In genomic region chr2:23021721-23022120, GRCm38 (mm10) we compare ENCODE assay signal across 10 mouse cellular contexts. TPM values are rescaled to one million over a fixed set of nuclear protein-coding genes. Genes with fewer than 3 reads are reported as not detected.
A peak's percentile ranks its signal among the peaks of the same experiment; 100 is the strongest.
DNase-seq lines count a peak whose midpoint lies in the region; TF ChIP-seq lines count a peak whose summit lies in the region.
"Had no signal": no experiment of that assay in that cellular context is flagged by ENCODE, and none has a peak within 500 bp of the region (broad histone marks: within the 10 kb centered on the region; RNA-seq: fewer than 3 reads in every experiment).

No protein-coding gene starts in this region.

- H3K27me3 ChIP-seq in liver, adult 2 months (ENCODE audit: control insufficient read depth, insufficient read depth, low read length): no peaks in the 10 kb centered on the region
- H3K27me3 ChIP-seq in limb, embryonic 10.5 days (ENCODE audit: low read depth, poor library complexity, severe bottlenecking): no peaks in the 10 kb centered on the region
- H3K27me3 ChIP-seq: neural tube, embryonic 13.5 days had no signal

- no peaks in the 10 kb centered on the region for H3K9me3 ChIP-seq in limb, embryonic 10.5 days (replicated peaks)
- H3K9me3 ChIP-seq: neural tube, embryonic 13.5 days had no signal

- peak; percentile 21 for DNase-seq in kidney, postnatal 14 days
- no peak for DNase-seq in kidney, adult 18-20 months
- DNase-seq in liver, adult 2 months (ENCODE audit: extremely low read depth, low read depth, low spot score): peak; percentile 39
- peak; percentile 48 for DNase-seq in retina, postnatal 1 day
- DNase-seq in limb, embryonic 10.5 days (ENCODE audit: low spot score): no peak
- no peak for DNase-seq in thymus, postnatal 25 days
- DNase-seq in testis, postnatal 14 days (ENCODE audit: low spot score): no peak
- DNase-seq: kidney, postnatal 4 days had no signal

- WGBS in liver, adult 2 months: 17% methylated on average over 4 of the region's 4 CpGs
- WGBS in limb, embryonic 10.5 days: 81% methylated on average over 4 of the region's 4 CpGs

- no peak overlapping the region for H3K9ac ChIP-seq in liver, adult 2 months (ENCODE audit: low read depth, low read length)
- H3K9ac ChIP-seq: neural tube, embryonic 13.5 days had no signal

- no peak for TF ChIP-seq POLR2A in cortical plate, adult 2 months (IDR thresholded peaks at IDR 0.05; ENCODE audit: extremely low read depth, insufficient read depth, low read length)
- no peak for TF ChIP-seq POLR2A in liver, adult 2 months (IDR thresholded peaks at IDR 0.05; ENCODE audit: extremely low read depth, insufficient read depth, low read length)

- no peak overlapping the region for H3K4me3 ChIP-seq in cortical plate, adult 2 months (ENCODE audit: insufficient read depth, low read length)
- H3K4me3 ChIP-seq in liver, adult 2 months (ENCODE audit: insufficient read depth, low read depth, low read length): no peak overlapping the region
- no peak overlapping the region for H3K4me3 ChIP-seq in limb, embryonic 10.5 days
- H3K4me3 ChIP-seq: neural tube, embryonic 13.5 days had no signal

- H3K79me2 ChIP-seq in liver, adult 2 months (ENCODE audit: control insufficient read depth, insufficient read depth, low read length): peaks cover 38% of the 10 kb centered on the region

- peak overlapping the region; percentile 84 for H3K27ac ChIP-seq in cortical plate, adult 2 months (ENCODE audit: insufficient read depth, low read length)
- H3K27ac ChIP-seq in liver, adult 2 months (replicated peaks; ENCODE audit: insufficient read depth, low read depth, low read length): no peak overlapping the region
- no peak overlapping the region for H3K27ac ChIP-seq in limb, embryonic 10.5 days
- H3K27ac ChIP-seq: neural tube, embryonic 13.5 days had no signal

- TF ChIP-seq CTCF in cortical plate, adult 2 months (IDR thresholded peaks at IDR 0.05; ENCODE audit: extremely low read depth, insufficient read depth, low read length): no peak
- no peak for TF ChIP-seq CTCF in liver, adult 2 months (IDR thresholded peaks at IDR 0.05; ENCODE audit: low read depth, low read length)

- H3K36me3 ChIP-seq in liver, adult 2 months (ENCODE audit: control insufficient read depth, insufficient read depth, low read length): no peaks in the 10 kb centered on the region
- no peaks in the 10 kb centered on the region for H3K36me3 ChIP-seq in limb, embryonic 10.5 days
- H3K36me3 ChIP-seq: neural tube, embryonic 13.5 days had no signal

- peaks cover 11% of the 10 kb centered on the region for H3K4me1 ChIP-seq in cortical plate, adult 2 months (ENCODE audit: control insufficient read depth, insufficient read depth, low read length)
- peaks cover 19% of the 10 kb centered on the region for H3K4me1 ChIP-seq in liver, adult 2 months (ENCODE audit: control insufficient read depth, insufficient read depth, low read length)
- H3K4me1 ChIP-seq in limb, embryonic 10.5 days: no peaks in the 10 kb centered on the region

RNA-seq across cellular contexts. Expression of gene Abi1, which starts 18.3 kb away (rescaled TPM):
- 130 and 136 TPM in 2 replicates for polyA plus RNA-seq in cortical plate, adult 2 months (2012; rRNA removed)
- 35.6 and 36.0 TPM in 2 replicates for total RNA-seq in liver, adult 2 months (2014; rRNA removed)
- 50.1 and 53.9 TPM in 2 replicates for polyA plus RNA-seq in liver, adult 2 months (2012; rRNA removed)
- polyA plus RNA-seq in limb, embryonic 10.5 days (2016; fragmentation: Nextera tagmentation; extraction: Ambion mirVana): 32.1 and 40.2 TPM in 2 replicates

RNA-seq across cellular contexts. Expression of gene Acbd5, which starts 46.2 kb away (rescaled TPM):
- 44.0 and 46.4 TPM in 2 replicates for polyA plus RNA-seq in cortical plate, adult 2 months (2012; rRNA removed)
- 168 and 189 TPM in 2 replicates for total RNA-seq in liver, adult 2 months (2014; rRNA removed)
- polyA plus RNA-seq in liver, adult 2 months (2012; rRNA removed): 23.2 and 24.2 TPM in 2 replicates
- 21.7 and 27.7 TPM in 2 replicates for polyA plus RNA-seq in limb, embryonic 10.5 days (2016; fragmentation: Nextera tagmentation; extraction: Ambion mirVana)

Comparison
In these comparisons a context has a peak if more than half of its experiments do, and no peak if none do; other contexts are left out.
1. DNase-seq: peak in kidney, postnatal 14 days (single experiment), liver, adult 2 months (single experiment) and retina, postnatal 1 day (single experiment); none in kidney, adult 18-20 months (single experiment), limb, embryonic 10.5 days (single experiment), thymus, postnatal 25 days (single experiment) and testis, postnatal 14 days (single experiment).